Mouse (Mus musculus) heart, embryonic 12.5 days (tissue): ENCODE measurements around the gene Pknox1. TPM values are rescaled to one million over a fixed set of nuclear protein-coding genes. Genes with fewer than 3 reads are reported as not detected.
A peak's percentile ranks its signal among the peaks of the same experiment; 100 is the strongest.
"Not testable (repeated sequence)": the region's sequence is repeated elsewhere in the genome, so short reads cannot be mapped to it uniquely, and the experiment has no call there.

Experiments used
- ATAC-seq: fragments of 200-750 bp; cut with Nextera tagmentation; 2 replicates; pipeline ENCODE4 v1.8.0; 2017; ENCODE audit warnings: moderate TSS enrichment, moderate library complexity; ENCODE audit not compliant: insufficient number of reproducible peaks, low FRiP score
- H3K27ac ChIP-seq: fragments of 300-500 bp; sonication (generic); 2 replicates; pipeline ENCODE4 v1.5.1; 2016; ENCODE audit warnings: mild to moderate bottlenecking, moderate library complexity; ENCODE audit not compliant: poor library complexity, severe bottlenecking
- H3K27me3 ChIP-seq: fragments of 300-500 bp; sonication (generic); replicated peaks from 2 replicates; pipeline ENCODE4 v1.6.1; 2016; ENCODE audit warnings: mild to moderate bottlenecking, moderate library complexity
- H3K36me3 ChIP-seq: fragments of 300-500 bp; sonication (generic); 2 replicates; pipeline ENCODE4 v1.6.1; 2016; ENCODE audit warnings: mild to moderate bottlenecking, moderate library complexity
- H3K4me1 ChIP-seq: fragments of 300-500 bp; sonication (generic); replicated peaks from 2 replicates; pipeline ENCODE4 v1.6.1; 2016; ENCODE audit warnings: mild to moderate bottlenecking
- H3K4me2 ChIP-seq: fragments of 300-500 bp; sonication (generic); 2 replicates; pipeline ENCODE4 v1.6.1; 2016; ENCODE audit warnings: mild to moderate bottlenecking, moderate library complexity
- H3K4me3 ChIP-seq: fragments of 300-500 bp; sonication (generic); 2 replicates; pipeline ENCODE4 v1.5.1; 2016; ENCODE audit warnings: mild to moderate bottlenecking
- H3K9ac ChIP-seq: fragments of 300-500 bp; sonication (generic); 2 replicates; pipeline ENCODE4 v1.6.1; 2016; ENCODE audit warnings: mild to moderate bottlenecking, moderate library complexity
- H3K9me3 ChIP-seq: fragments of 300-500 bp; sonication (generic); replicated peaks from 2 replicates; pipeline ENCODE4 v1.6.1; 2016; ENCODE audit warnings: mild to moderate bottlenecking, moderate library complexity
- WGBS: fragments of 180-500 bp; shearing (Covaris S2); methylation state at CpG from one replicate; pipeline ENCODE4 v1.1.7; 2016; 5-methylcytosine and 5-hydroxymethylcytosine counted together
- polyA plus RNA-seq: library from polyadenylated mRNA; unstranded; fragments of >200 nt; fragmentation: Nextera tagmentation; extraction: Ambion mirVana; gene quantifications from 2 replicates; pipeline ENCODE4 v1.2.1, GENCODE M21; 2016

Gene Pknox1
- polyA plus RNA-seq, 1 experiment from 2014 or later: 20.2 TPM

DNA sequence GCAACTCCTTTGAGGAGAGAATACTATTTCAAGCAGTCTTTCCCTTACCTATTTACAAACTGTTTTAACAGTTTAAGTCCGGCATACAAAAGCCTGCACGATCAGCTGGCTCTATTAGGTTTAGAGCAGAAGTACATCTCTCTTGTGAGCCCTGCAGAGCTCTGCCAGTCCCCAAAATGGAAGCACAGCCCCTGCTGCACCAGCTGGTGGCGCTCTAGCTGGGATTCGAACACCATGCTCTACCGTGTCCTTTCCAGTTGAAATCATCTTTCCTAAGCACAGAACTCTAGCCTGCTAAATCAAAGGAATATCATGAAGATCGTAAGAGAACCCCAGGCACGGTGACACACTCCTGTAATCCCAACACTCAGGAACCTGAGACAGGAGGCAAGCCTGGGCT is 41.9 kb downstream of the Pknox1 start:
- no peak overlapping the region for H3K9ac ChIP-seq
- no peak for ATAC-seq
- 79% methylated on average over 7 of the region's 7 CpGs for WGBS
- H3K9me3 ChIP-seq: no peaks in the 10 kb centered on the region
- no peak overlapping the region for H3K4me2 ChIP-seq
- H3K27ac ChIP-seq: no peak overlapping the region
- H3K27me3 ChIP-seq: no peaks in the 10 kb centered on the region
- H3K4me3 ChIP-seq: no peak overlapping the region
- H3K4me1 ChIP-seq: 0 out of 2 replicates have a peak, but pooled peaks cover 9% of the 10 kb centered on the region
- peaks cover 46% of the 10 kb centered on the region for H3K36me3 ChIP-seq

DNA sequence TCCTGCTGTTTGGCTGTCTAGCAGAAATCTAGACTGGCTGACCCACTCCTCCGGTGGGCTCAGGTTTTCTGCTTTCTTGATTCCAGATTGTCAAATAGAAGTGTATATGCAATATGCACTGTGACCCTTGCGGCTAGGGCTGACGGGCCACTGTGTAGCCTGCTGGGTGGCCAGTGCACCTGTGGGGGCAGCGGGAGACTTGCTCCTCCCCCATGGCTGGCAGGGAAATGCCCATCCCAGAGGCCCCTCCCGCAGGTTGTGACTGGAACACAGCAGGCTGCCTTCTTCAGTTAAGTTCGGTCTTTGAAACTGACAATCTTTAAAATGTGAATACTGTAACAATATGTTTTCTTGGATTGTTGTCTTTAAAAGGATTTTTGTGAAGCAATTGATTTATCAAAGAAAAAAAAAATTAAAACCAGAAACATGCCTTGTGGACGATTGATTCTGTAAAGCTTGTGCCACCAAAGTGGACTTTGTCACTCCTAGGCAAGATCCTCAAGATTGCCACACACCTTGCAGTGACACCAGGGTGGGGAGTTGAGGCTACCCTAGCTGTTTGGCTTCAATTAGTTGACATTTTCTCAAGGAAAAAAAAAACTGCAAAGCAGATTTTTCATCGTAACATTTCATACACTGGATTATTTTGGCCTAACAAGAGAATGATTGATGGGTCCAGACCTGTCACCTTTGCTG is 42.9 kb downstream of the Pknox1 start:
- Histone ChIP-seq H3K9me3 (no peaks in the 10 kb centered on the region), H3K9ac (no peak overlapping the region), H3K36me3 (peaks cover 40% of the 10 kb centered on the region), H3K27ac (no peak overlapping the region), H3K4me1 (0 out of 2 replicates have a peak, but pooled peaks cover 3% of the 10 kb centered on the region), H3K27me3 (no peaks in the 10 kb centered on the region), H3K4me2 (no peak overlapping the region), H3K4me3 (no peak overlapping the region)
- no peak for ATAC-seq
- WGBS: 81% methylated on average over 8 of the region's 8 CpGs

DNA sequence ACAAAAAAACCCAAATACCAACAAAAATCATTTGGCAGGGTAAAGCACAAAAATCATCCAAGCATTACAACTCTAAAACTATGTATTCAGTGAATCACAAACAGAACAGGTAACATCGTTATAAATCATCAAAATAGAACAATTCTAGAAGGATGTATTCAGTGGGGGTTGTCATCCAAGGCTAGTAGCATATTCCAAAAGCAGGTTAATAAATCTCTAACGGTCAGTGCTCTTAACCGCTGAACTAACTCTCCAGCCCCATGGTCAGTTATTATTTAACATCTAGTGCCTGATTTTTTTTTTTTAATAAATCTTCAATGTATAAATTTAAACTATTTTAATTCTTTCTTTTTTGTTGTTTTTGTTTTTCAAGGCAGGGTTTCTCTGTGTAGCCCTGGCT is 44.6 kb downstream of the Pknox1 start:
- H3K4me3 ChIP-seq, H3K27me3 ChIP-seq, H3K9ac ChIP-seq, H3K9me3 ChIP-seq, ATAC-seq, H3K27ac ChIP-seq, H3K4me1 ChIP-seq, H3K4me2 ChIP-seq: not testable (repeated sequence)
- peaks cover 24% of the 10 kb centered on the region for H3K36me3 ChIP-seq
- 94% methylated on average over 3 of the region's 3 CpGs for WGBS

DNA sequence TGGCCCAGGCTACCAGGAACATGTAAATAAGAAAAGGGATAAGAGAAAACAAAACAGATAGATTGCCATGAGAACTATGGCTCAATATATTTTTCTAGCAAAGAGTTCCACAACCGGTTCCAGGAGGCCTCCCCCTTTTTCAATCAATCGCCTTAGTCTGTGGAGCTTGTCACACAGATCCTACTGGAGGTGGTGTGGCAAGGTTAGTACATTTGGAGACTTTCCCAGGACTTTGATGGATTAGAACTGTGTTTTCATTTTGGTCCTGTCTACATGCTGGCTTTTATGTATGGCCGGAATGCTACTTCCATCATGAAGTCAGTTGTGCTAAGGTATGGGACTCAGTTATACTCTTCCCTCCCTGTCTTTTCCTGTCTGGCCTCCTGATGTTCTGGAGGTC is 45.4 kb downstream of the Pknox1 start:
- ATAC-seq: no peak
- Histone ChIP-seq H3K36me3 (peaks cover 16% of the 10 kb centered on the region), H3K27ac (no peak overlapping the region), H3K4me3 (no peak overlapping the region), H3K9me3 (no peaks in the 10 kb centered on the region), H3K27me3 (no peaks in the 10 kb centered on the region), H3K4me2 (no peak overlapping the region), H3K9ac (no peak overlapping the region), H3K4me1 (peaks cover 9% of the 10 kb centered on the region; the same call in 1 of the 2 replicates)
- 86% methylated on average over 3 of the region's 3 CpGs for WGBS

DNA sequence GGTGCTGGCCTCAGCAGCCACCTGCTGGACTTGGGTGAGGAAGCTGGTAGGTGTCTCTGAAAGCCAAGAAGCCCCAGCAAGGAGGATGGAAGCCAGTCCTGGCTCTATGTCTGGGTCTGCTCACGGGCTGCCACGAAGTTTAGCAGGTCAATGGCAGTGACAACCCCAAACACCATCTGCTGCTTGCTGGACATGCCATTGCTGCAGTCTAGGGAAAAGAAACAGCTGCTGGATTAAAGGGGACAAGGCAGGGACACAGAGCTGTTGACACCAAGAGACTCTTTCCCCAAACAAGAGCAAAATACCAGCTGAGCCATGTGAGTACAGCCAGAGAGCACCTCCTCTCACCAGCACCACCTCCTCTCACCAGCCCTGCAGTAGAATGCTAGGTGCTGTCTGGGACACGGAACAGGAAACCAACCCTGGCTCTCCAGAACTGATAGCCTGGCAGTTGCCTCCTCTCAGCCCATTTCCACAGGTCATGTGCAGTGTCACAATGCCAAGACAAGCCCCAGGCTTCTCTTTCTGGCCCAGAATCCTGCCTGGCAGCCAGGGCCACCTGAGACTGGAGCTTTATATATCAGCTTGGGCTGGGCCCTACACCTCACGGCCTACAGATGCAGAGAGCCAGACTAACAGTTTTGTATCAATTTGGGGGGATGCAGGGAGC is 48.7 kb downstream of the Pknox1 start:
- peaks cover 6% of the 10 kb centered on the region; the same call in 1 of the 2 replicates for H3K4me1 ChIP-seq
- no peak overlapping the region for H3K4me2 ChIP-seq
- no peaks in the 10 kb centered on the region for H3K27me3 ChIP-seq
- no peaks in the 10 kb centered on the region for H3K36me3 ChIP-seq
- WGBS: 55% methylated on average over 4 of the region's 4 CpGs
- H3K9me3 ChIP-seq: no peaks in the 10 kb centered on the region
- no peak overlapping the region for H3K4me3 ChIP-seq
- H3K9ac ChIP-seq: no peak overlapping the region
- 0 out of 2 replicates have a peak, but pooled peaks have one; percentile 6 for ATAC-seq
- no peak overlapping the region for H3K27ac ChIP-seq

DNA sequence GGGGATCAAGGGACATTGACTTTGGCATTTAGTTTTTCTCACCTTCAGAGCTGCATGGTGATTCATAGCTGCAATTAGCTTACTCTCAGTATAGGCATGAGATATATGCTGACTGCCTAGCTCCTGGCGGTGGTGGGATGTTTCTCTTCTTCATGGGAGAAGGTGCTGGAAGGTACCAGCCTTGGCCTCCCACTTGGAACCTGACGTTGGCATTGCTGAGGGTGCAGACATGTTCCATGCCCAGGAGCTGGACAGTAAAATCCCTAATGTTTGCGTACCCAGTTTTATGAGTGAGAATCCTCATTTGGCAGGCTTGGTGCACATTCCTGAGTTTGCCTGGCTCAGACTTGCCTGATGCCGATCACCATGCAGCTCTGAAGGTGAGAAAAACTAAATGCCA is 58.6 kb downstream of the Pknox1 start:
- no peak overlapping the region for H3K4me2 ChIP-seq
- H3K4me3 ChIP-seq: no peak overlapping the region
- no peaks in the 10 kb centered on the region for H3K36me3 ChIP-seq
- H3K27ac ChIP-seq: no peak overlapping the region
- WGBS: 84% methylated on average over 4 of the region's 4 CpGs
- no peak overlapping the region for H3K9ac ChIP-seq
- H3K27me3 ChIP-seq: peaks cover 20% of the 10 kb centered on the region; the same call in 1 of the 2 replicates
- no peaks in the 10 kb centered on the region for H3K9me3 ChIP-seq
- ATAC-seq: no peak
- H3K4me1 ChIP-seq: no peaks in the 10 kb centered on the region

DNA sequence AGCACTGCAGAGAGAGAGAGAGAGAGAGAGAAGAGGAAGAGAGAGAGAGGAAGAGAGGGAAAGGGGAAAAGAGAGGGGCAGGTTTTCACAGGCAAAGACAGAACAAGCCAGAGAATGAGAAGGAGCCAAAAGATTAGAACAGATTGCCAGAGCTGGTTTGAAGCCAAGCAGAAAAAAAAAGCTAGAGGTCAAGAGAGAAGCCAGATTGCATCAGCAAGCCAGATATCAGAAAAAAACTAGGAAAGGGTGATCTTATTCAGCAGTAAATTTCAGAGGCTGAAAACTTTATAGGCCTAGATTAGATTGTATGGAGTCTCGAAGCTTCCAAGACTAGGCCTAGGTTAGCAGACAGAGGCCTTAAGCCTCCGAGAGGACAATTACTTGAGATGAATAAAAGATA is 63.4 kb downstream of the Pknox1 start:
- H3K9me3 ChIP-seq: no peaks in the 10 kb centered on the region
- no peak overlapping the region for H3K4me3 ChIP-seq
- no peaks in the 10 kb centered on the region for H3K4me1 ChIP-seq
- no peak overlapping the region for H3K9ac ChIP-seq
- H3K4me2 ChIP-seq: no peak overlapping the region
- WGBS: 87% methylated on average over 2 of the region's 2 CpGs
- no peaks in the 10 kb centered on the region for H3K36me3 ChIP-seq
- no peak for ATAC-seq
- H3K27me3 ChIP-seq: 0 out of 2 replicates have a peak, but pooled peaks cover 5% of the 10 kb centered on the region
- no peak overlapping the region for H3K27ac ChIP-seq

DNA sequence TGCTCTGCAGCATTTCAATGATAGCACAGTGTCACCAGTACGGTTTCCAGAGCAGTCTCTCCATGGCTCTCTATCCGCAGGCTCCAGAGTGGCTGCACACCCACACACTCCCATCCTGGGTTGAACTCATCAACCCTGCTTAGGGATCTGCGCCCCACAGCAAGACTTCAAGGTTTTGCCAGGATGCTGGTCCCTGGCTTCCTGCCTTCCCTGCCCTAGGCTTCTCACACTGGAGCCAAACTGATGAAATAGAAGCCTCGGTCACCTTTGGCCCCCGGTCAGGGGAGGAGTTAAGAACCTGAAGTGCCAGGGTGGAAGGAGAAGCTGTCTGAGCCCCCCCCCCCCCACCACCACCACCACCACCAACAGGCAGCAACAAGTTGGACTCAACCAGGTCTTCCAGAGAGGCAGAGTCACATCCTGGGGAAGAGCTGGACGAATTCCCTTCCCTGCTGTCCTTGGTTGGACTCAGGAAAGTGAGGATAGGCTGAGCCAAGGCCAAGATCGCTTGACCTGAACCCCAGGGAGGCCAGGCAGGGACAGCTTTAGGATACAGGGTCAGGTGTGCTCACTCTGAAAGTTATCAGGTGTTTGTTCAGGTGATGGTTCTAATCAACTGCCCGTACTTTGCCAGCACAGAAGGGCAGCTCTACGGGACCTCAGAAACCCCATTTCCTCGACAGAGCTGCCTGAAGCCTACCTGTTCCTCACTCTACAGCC is 66.7 kb downstream of the Pknox1 start:
- H3K4me2 ChIP-seq: no peak overlapping the region
- H3K9me3 ChIP-seq: no peaks in the 10 kb centered on the region
- peaks cover 2% of the 10 kb centered on the region for H3K4me1 ChIP-seq
- H3K9ac ChIP-seq: no peak overlapping the region
- peaks cover 15% of the 10 kb centered on the region for H3K27me3 ChIP-seq
- WGBS: 65% methylated on average over 10 of the region's 10 CpGs
- ATAC-seq: no peak
- H3K36me3 ChIP-seq: no peaks in the 10 kb centered on the region
- H3K27ac ChIP-seq: no peak overlapping the region
- H3K4me3 ChIP-seq: no peak overlapping the region

DNA sequence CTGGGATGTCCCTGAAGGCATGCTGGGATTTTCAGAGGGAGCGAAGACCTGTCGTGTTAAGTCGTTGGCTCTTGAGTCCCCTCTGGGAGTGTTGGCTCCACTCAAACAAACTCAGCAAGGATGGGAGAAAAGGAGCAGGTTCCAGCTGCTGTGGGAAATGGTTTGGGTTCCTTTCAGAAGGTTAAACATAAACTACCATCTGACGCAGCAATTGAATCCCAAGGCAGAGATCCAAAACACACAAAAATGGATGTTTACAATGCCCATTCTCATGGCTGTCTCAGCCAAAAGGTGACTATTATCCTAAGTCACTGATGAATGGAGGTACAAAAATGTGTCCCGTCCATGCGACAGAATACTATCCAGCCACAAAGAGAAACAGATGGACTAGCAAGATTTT is 68.5 kb downstream of the Pknox1 start:
- Histone ChIP-seq H3K4me2 (no peak overlapping the region), H3K27me3 (peaks cover 21% of the 10 kb centered on the region), H3K4me3 (no peak overlapping the region), H3K9me3 (no peaks in the 10 kb centered on the region), H3K9ac (no peak overlapping the region), H3K4me1 (peaks cover 17% of the 10 kb centered on the region), H3K36me3 (no peaks in the 10 kb centered on the region), H3K27ac (no peak overlapping the region)
- ATAC-seq: no peak
- 76% methylated on average over 6 of the region's 6 CpGs for WGBS

DNA sequence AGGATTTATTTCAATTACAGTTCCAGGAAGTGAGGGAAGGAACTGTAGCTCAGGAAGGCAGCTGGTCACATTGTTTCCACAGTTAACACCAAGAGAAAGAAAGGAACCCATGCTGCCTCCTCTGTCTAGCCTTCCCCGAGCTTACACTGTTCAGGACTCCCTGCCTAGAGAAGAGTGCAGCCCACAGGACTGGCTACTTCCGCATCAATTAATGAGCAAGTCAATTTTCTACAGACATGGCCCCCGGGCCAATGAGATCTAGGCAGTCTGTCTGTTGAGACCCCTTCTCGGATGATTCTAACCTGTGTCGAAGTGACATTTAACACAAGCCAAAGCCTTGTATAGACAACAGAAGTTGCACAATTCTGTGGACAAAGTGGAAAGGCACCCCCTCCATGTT is 70.4 kb downstream of the Pknox1 start:
- 71% methylated on average over 5 of the region's 5 CpGs for WGBS
- no peak for ATAC-seq

DNA sequence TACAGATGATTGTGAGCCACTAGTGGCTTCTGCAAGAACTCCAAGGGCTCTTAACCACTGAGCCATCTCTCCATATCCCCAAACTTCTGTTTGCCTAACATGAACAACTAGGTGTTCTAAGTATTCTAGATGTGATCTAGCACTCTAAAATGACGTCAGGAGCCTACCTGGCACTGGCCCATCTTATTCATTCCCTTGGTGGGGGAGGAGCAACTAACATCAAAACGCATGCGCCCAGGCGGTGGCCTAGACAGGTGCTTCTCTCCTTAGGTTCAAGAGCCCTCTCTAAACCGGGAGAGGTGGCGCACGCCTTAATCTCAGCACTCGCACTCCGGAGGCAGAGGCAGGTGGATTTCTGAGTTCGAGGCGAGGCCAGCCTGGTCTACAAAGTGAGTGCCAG is 71.2 kb downstream of the Pknox1 start:
- no peaks in the 10 kb centered on the region for H3K36me3 ChIP-seq

More for the DNA sequence above, 70.4 kb downstream of the Pknox1 start:
- H3K4me1 ChIP-seq: peaks cover 19% of the 10 kb centered on the region
- no peaks in the 10 kb centered on the region for H3K9me3 ChIP-seq
- H3K27ac ChIP-seq: no peak overlapping the region
- no peak overlapping the region for H3K9ac ChIP-seq
- H3K27me3 ChIP-seq: peaks cover 21% of the 10 kb centered on the region
- H3K4me2 ChIP-seq: no peak overlapping the region
- no peak overlapping the region for H3K4me3 ChIP-seq
- H3K36me3 ChIP-seq: no peaks in the 10 kb centered on the region

More for the DNA sequence above, 71.2 kb downstream of the Pknox1 start:
- no peak overlapping the region for H3K27ac ChIP-seq
- 38% methylated on average over 11 of the region's 11 CpGs for WGBS
- ATAC-seq: no peak
- H3K27me3 ChIP-seq: peaks cover 21% of the 10 kb centered on the region
- peak overlapping the region; percentile 93; the same call in 1 of the 2 replicates for H3K4me2 ChIP-seq
- no peak overlapping the region for H3K4me3 ChIP-seq
- no peaks in the 10 kb centered on the region for H3K9me3 ChIP-seq
- H3K9ac ChIP-seq: no peak overlapping the region
- H3K4me1 ChIP-seq: peaks cover 20% of the 10 kb centered on the region
